8 mouse cellular contexts compared by ENCODE assay signal in genomic region chrX:73921823-73922549, GRCm38 (mm10). TPM values are rescaled to one million over a fixed set of nuclear protein-coding genes. Genes with fewer than 3 reads are reported as not detected.
DNase-seq lines count a peak whose midpoint lies in the region; ATAC-seq lines count a peak whose summit lies in the region.

Gene Arhgap4, minus strand, starts transcription at chrX:73921870.
Gene Naa10, minus strand, starts transcription at chrX:73921944.

- no peaks in the 10 kb centered on the region for H3K9me3 ChIP-seq in heart, embryonic 14.5 days (ENCODE audit: control insufficient read depth, low read length)
- no peaks in the 10 kb centered on the region for H3K9me3 ChIP-seq in liver, embryonic 13.5 days (replicated peaks)

- 16% methylated on average over 43 of the region's 43 CpGs for WGBS in heart, embryonic 14.5 days
- 14% methylated on average over 43 of the region's 43 CpGs for WGBS in liver, embryonic 13.5 days (ENCODE audit: insufficient replicate concordance)

- DNase-seq in fat pad, adult 2 months (ENCODE audit: extremely low read depth, low read depth, low spot score) = peak; percentile 33
- peak; percentile 91 for DNase-seq in kidney, postnatal 14 days
- DNase-seq in liver, embryonic 13.5 days = peak; percentile 79
- DNase-seq in neural tube, embryonic 10.5 days (ENCODE audit: extremely low spot score, low spot score) = peak; percentile 78
- DNase-seq in telencephalon, adult 2 months (ENCODE audit: low read depth, low spot score) = peak; percentile 89

- no peaks in the 10 kb centered on the region for H3K27me3 ChIP-seq in heart, embryonic 14.5 days (ENCODE audit: control insufficient read depth, insufficient read depth, low read length)
- no peaks in the 10 kb centered on the region for H3K27me3 ChIP-seq in liver, embryonic 13.5 days

- H3K36me3 ChIP-seq in heart, embryonic 14.5 days (ENCODE audit: control insufficient read depth, insufficient read depth, low read length) = peaks cover 46% of the 10 kb centered on the region
- H3K36me3 ChIP-seq in liver, embryonic 13.5 days = peaks cover 29% of the 10 kb centered on the region

- peak; percentile 98 for ATAC-seq in CD4-positive, CD25-positive, alpha-beta regulatory T cell, adult 4 months
- ATAC-seq in heart, embryonic 14.5 days (ENCODE audit: insufficient number of reproducible peaks, insufficient read depth, low FRiP score, low read depth) = peak; percentile 94
- peak; percentile 98 for ATAC-seq in liver, embryonic 13.5 days (ENCODE audit: low read depth)

- H3K27ac ChIP-seq in brown adipose tissue, adult 24 weeks (replicated peaks; ENCODE audit: low read depth, low read length) = peak within 1 kb of the TSS; percentile 76
- peak within 1 kb of the TSS; percentile 79 to 83 for H3K27ac ChIP-seq in heart, embryonic 14.5 days (replicated peaks in 1 of 2; ENCODE audit: control insufficient read depth in 1 of 2, insufficient read depth in 1 of 2, low read depth in 2 of 2, low read length in 2 of 2)
- peak within 1 kb of the TSS; percentile 78 for H3K27ac ChIP-seq in liver, embryonic 13.5 days

- H3K9ac ChIP-seq in heart, embryonic 14.5 days (ENCODE audit: low read length) = peak within 1 kb of the TSS; percentile 80
- peak within 1 kb of the TSS; percentile 79 for H3K9ac ChIP-seq in liver, embryonic 13.5 days

- peak within 1 kb of the TSS; percentile 74 for H3K4me2 ChIP-seq in heart, embryonic 14.5 days (ENCODE audit: low read length)
- H3K4me2 ChIP-seq in liver, embryonic 13.5 days = peak within 1 kb of the TSS; percentile 80

- no peaks in the 10 kb centered on the region for H3K4me1 ChIP-seq in brown adipose tissue, adult 24 weeks (ENCODE audit: control insufficient read depth, insufficient read depth, insufficient read length, low read length)
- 0 out of 4 replicates have a peak, but pooled peaks cover 0 to 4% of the 10 kb centered on the region in 2 experiments for H3K4me1 ChIP-seq in heart, embryonic 14.5 days (ENCODE audit: control insufficient read depth in 2 of 2, insufficient read depth in 2 of 2, low read length in 2 of 2)
- peaks cover 13% of the 10 kb centered on the region; the same call in 1 of the 2 replicates for H3K4me1 ChIP-seq in liver, embryonic 13.5 days (replicated peaks)

- H3K4me3 ChIP-seq in brown adipose tissue, adult 24 weeks (ENCODE audit: insufficient read depth, low read depth, low read length) = peak within 1 kb of the TSS; percentile 97
- peak within 1 kb of the TSS; percentile 51 to 65 for H3K4me3 ChIP-seq in heart, embryonic 14.5 days (ENCODE audit: control insufficient read depth in 1 of 2, insufficient read depth in 1 of 2, low read depth in 1 of 2, low read length in 2 of 2)
- peak within 1 kb of the TSS; percentile 70 for H3K4me3 ChIP-seq in liver, embryonic 13.5 days (replicated peaks)

RNA-seq across cellular contexts. Expression of gene Arhgap4, which starts in this region (rescaled TPM):
- polyA plus RNA-seq in CD4-positive, CD25-positive, alpha-beta regulatory T cell, adult 4 months (2017; shearing (Covaris generic)) = 100 to 1,000 TPM; 162 to 239 TPM
- 0.59 and 1.9 TPM in 2 replicates for polyA plus RNA-seq in brown adipose tissue, adult 24 weeks (2012; ENCODE audit: insufficient read depth, insufficient read length, missing spikeins)
- 1.1 and 1.5 TPM in 2 replicates for polyA plus RNA-seq in heart, embryonic 14.5 days (2014; fragmentation: Nextera tagmentation; extraction: Ambion mirVana)
- 4.7 and 4.8 TPM in 2 replicates for polyA plus RNA-seq in liver, embryonic 13.5 days (2015; fragmentation: Nextera tagmentation; extraction: Ambion mirVana)

RNA-seq across cellular contexts. Expression of gene Naa10, which starts in this region (rescaled TPM):
- 100 to 1,000 TPM; 181 to 200 TPM for polyA plus RNA-seq in CD4-positive, CD25-positive, alpha-beta regulatory T cell, adult 4 months (2017; shearing (Covaris generic))
- 90.3 and 104 TPM in 2 replicates for polyA plus RNA-seq in brown adipose tissue, adult 24 weeks (2012; ENCODE audit: insufficient read depth, insufficient read length, missing spikeins)
- polyA plus RNA-seq in heart, embryonic 14.5 days (2014; fragmentation: Nextera tagmentation; extraction: Ambion mirVana) = 84.4 and 84.8 TPM in 2 replicates
- 129 and 131 TPM in 2 replicates for polyA plus RNA-seq in liver, embryonic 13.5 days (2015; fragmentation: Nextera tagmentation; extraction: Ambion mirVana)

Comparison
In these comparisons a context has a peak if more than half of its experiments do, and no peak if none do; other contexts are left out.
1. Peak in every context shown above with its lines: DNase-seq, ATAC-seq, H3K4me3 ChIP-seq and H3K27ac ChIP-seq.
2. RNA of gene Arhgap4 (polyA plus RNA-seq): 162 to 239 TPM in CD4-positive, CD25-positive, alpha-beta regulatory T cell, adult 4 months; 4.7 to 4.8 TPM in liver, embryonic 13.5 days, 1.1 to 1.5 TPM in heart, embryonic 14.5 days and 0.59 to 1.9 TPM in brown adipose tissue, adult 24 weeks; every median in the first group is over 10 times any median in the second.
3. DNase-seq: peak in every context shown above with its lines; median percentile 91 in kidney, postnatal 14 days; 89 in telencephalon, adult 2 months; 79 in liver, embryonic 13.5 days; 78 in neural tube, embryonic 10.5 days; 33 in fat pad, adult 2 months.